ENCODE assay signal across 8 mouse cellular contexts in the genomic region with DNA sequence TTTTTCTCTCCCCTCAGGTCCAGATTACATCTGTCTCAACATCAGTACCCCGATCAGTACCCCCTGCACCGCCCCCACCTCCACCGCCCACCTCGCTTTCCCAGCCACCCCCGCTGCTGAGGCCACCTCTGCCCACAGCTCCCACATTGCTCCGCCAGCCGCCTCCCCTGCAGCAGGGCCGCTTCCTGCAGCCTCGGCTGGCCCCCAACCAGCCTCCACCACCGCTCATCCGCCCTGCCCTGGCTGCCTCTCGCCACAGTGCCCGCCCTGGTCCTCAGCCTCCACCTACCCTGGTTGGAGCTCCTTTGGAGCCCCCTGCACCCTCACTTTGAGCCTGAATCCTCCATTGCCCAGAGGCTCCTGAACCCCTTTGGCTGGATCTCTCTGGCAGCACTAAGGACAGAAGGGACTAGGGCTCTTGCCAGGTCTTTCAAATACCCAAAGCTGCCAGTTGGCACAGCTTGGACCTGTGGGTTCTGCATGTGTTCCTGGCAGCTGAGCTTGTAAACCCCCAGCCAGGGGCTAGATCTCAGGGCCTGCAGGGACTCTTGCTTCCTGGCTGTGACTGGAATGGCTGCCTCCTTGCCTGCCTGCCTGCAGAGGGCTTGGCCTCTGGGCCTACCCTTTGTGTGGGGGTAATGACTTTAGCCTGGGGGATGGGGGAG. TPM values are rescaled to one million over a fixed set of nuclear protein-coding genes. Genes with fewer than 3 reads are reported as not detected.
DNase-seq lines count a peak whose midpoint lies in the region; ATAC-seq lines count a peak whose summit lies in the region.

No protein-coding gene starts in this region.

- 75% methylated on average over 12 of the region's 13 CpGs for WGBS in forebrain, embryonic 13.5 days

- H3K4me2 ChIP-seq in forebrain, embryonic 13.5 days, result peak overlapping the region; percentile 27

- peaks cover 81% of the 10 kb centered on the region for H3K4me1 ChIP-seq in forebrain, embryonic 13.5 days

- peak; percentile 28; the same call in 1 of the 2 replicates for ATAC-seq in forebrain, embryonic 13.5 days

- H3K9me3 ChIP-seq in forebrain, embryonic 13.5 days (replicated peaks), result no peaks in the 10 kb centered on the region

- DNase-seq in left cerebral cortex, postnatal 10 days (ENCODE audit: extremely low spot score in 1 of 2, low spot score in 2 of 2), result peak; percentile 47 to 67
- DNase-seq in left cerebral cortex, adult 11 months (ENCODE audit: low spot score), result no peak
- DNase-seq in cerebellum, adult 11 months, result peak; percentile 79
- peak; percentile 73 for DNase-seq in layer of hippocampus, postnatal 36 days
- no peak for DNase-seq in embryo, embryonic 9.5 days (ENCODE audit: extremely low spot score)
- no peak for DNase-seq in MN1 (ENCODE audit: low spot score)
- DNase-seq in kidney, adult 18-20 months, result no peak

- peak overlapping the region; percentile 93 for H3K27ac ChIP-seq in forebrain, embryonic 13.5 days

- no peaks in the 10 kb centered on the region for H3K27me3 ChIP-seq in forebrain, embryonic 13.5 days

- intact Hi-C loops in left cerebral cortex, postnatal 10 days (cut with DNase I), result no loop called here

- H3K4me3 ChIP-seq in forebrain, embryonic 13.5 days, result 0 out of 2 replicates have a peak overlapping the region, but pooled peaks have one; percentile 4

- H3K36me3 ChIP-seq in forebrain, embryonic 13.5 days (ENCODE audit: poor library complexity, severe bottlenecking), result peaks cover 95% of the 10 kb centered on the region

- H3K9ac ChIP-seq in forebrain, embryonic 13.5 days, result peak overlapping the region; percentile 47

RNA-seq across cellular contexts. Expression of a gene that starts 7.3 kb away (rescaled TPM):
- 10 to 100 TPM; 16.0 to 18.7 TPM for total RNA-seq in left cerebral cortex, postnatal 10 days (2021)
- 58.1 and 60.6 TPM in 2 replicates for polyA plus RNA-seq in forebrain, embryonic 13.5 days (2015; fragmentation: Nextera tagmentation; extraction: Ambion mirVana)
- total RNA-seq in layer of hippocampus, postnatal 36 days (2021), result 10 to 100 TPM; 17.5 to 18.7 TPM

RNA-seq across cellular contexts. Expression of a gene that starts 33.5 kb away (rescaled TPM):
- 10 to 100 TPM; 40.6 to 41.5 TPM for total RNA-seq in left cerebral cortex, postnatal 10 days (2021)
- polyA plus RNA-seq in forebrain, embryonic 13.5 days (2015; fragmentation: Nextera tagmentation; extraction: Ambion mirVana), result 71.1 and 80.5 TPM in 2 replicates
- 10 to 100 TPM; 31.6 to 38.6 TPM for total RNA-seq in layer of hippocampus, postnatal 36 days (2021)

RNA-seq across cellular contexts. Expression of a gene that starts 57.0 kb away (rescaled TPM):
- total RNA-seq in left cerebral cortex, postnatal 10 days (2021), result 100 to 1,000 TPM; 855 to 924 TPM
- 673 and 749 TPM in 2 replicates for polyA plus RNA-seq in forebrain, embryonic 13.5 days (2015; fragmentation: Nextera tagmentation; extraction: Ambion mirVana)
- total RNA-seq in layer of hippocampus, postnatal 36 days (2021), result 1,000 to 10,000 TPM; 1,005 to 1,018 TPM

Comparison
In these comparisons a context has a peak if more than half of its experiments do, and no peak if none do; other contexts are left out.
1. DNase-seq: peak in left cerebral cortex, postnatal 10 days (2 of 2), cerebellum, adult 11 months (single experiment) and layer of hippocampus, postnatal 36 days (2 of 2); none in left cerebral cortex, adult 11 months (single experiment), embryo, embryonic 9.5 days (single experiment), MN1 (single experiment) and kidney, adult 18-20 months (single experiment).